Mouse (Mus musculus): ENCODE data around the gene Ppp2r2d.

GRCm38 (mm10) chr7:138867286-138867685, 21.4 kb downstream of the Ppp2r2d start:
- no peak for TF ChIP-seq CTCF (IDR thresholded peaks at IDR 0.05; ENCODE audit: extremely low read depth, insufficient read depth, low read length)
- no peak for TF ChIP-seq POLR2A (IDR thresholded peaks at IDR 0.05; ENCODE audit: extremely low read depth, insufficient read depth, low read length)
